Mouse (Mus musculus): Measurements from ENCODE around the gene Gdf2.

DNA sequence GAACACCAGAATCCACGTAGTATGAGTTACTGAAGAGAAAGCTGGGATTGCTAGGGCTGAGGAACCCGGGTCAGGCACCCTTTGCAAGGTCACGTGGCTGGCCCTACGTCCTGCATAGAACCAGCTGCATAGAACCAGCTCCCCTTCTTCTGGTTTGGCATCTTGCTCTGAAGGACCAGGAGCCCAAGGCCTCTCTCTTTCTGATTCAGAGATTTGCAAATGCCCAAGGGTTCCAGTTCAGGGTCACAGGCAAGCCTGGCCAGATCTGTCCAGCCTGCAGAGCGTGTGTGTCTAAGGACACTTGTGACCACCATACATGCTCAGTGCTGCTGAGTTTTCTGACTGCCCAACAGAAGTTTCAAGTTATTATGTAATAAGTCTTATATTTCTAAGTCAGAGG is 1.4 kb downstream of the Gdf2 start:
- TF ChIP-seq CTCF (conservative IDR thresholded peaks at IDR 0.05; ENCODE audit: insufficient read depth, insufficient read length, low read depth, low read length), result no peak
- no peak for TF ChIP-seq POLR2A (IDR thresholded peaks at IDR 0.05; ENCODE audit: low read depth, low read length)
